Mouse (Mus musculus): Measurements from ENCODE around the gene Hs3st1.

GRCm38 (mm10) chr5:39761682-39762456 is 6.6 kb upstream of the Hs3st1 start:
- TF ChIP-seq TAL1 (IDR thresholded peaks at IDR 0.05; ENCODE audit: low read length) (no peak), GATA1 (IDR thresholded peaks at IDR 0.05; ENCODE audit: low read length) (no peak)

All from erythroblast, embryonic 14.5 days (primary cell).